Comparison of ENCODE assay signal across 16 mouse cellular contexts in genomic region chr14:46968046-46968445, GRCm38 (mm10).
DNase-seq lines count a peak whose midpoint lies in the region; ATAC-seq and TF ChIP-seq lines count a peak whose summit lies in the region.
"Had no signal": no experiment of that assay in that cellular context is flagged by ENCODE, and none has a peak within 500 bp of the region (broad histone marks: within the 10 kb centered on the region; RNA-seq: fewer than 3 reads in every experiment).

No protein-coding gene starts in this region.

- peaks cover 44% of the 10 kb centered on the region for H3K4me1 ChIP-seq in embryonic facial prominence, embryonic 13.5 days
- H3K4me1 ChIP-seq: forebrain, embryonic 15.5 days had no signal

- no peak overlapping the region for H3K9ac ChIP-seq in embryonic facial prominence, embryonic 13.5 days
- H3K9ac ChIP-seq: forebrain, embryonic 15.5 days; hindbrain, embryonic 13.5 days; limb, embryonic 15.5 days; lung, embryonic 15.5 days; midbrain, embryonic 13.5 days had no signal

- 63% methylated on average over 11 of the region's 11 CpGs for WGBS in embryonic facial prominence, embryonic 13.5 days

- no peak overlapping the region for H3K4me2 ChIP-seq in embryonic facial prominence, embryonic 13.5 days
- H3K4me2 ChIP-seq: forebrain, embryonic 15.5 days; hindbrain, embryonic 13.5 days; limb, embryonic 15.5 days; lung, embryonic 15.5 days; midbrain, embryonic 13.5 days had no signal

- no peaks in the 10 kb centered on the region for H3K36me3 ChIP-seq in embryonic facial prominence, embryonic 13.5 days
- H3K36me3 ChIP-seq: forebrain, embryonic 15.5 days; hindbrain, embryonic 13.5 days; limb, embryonic 15.5 days; lung, embryonic 15.5 days; midbrain, embryonic 13.5 days had no signal

- no peak overlapping the region for H3K4me3 ChIP-seq in gastrocnemius, adult 2 months
- H3K4me3 ChIP-seq in embryonic facial prominence, embryonic 13.5 days, result no peak overlapping the region
- H3K4me3 ChIP-seq: forebrain, embryonic 15.5 days; hindbrain, embryonic 13.5 days; limb, embryonic 15.5 days; lung, embryonic 15.5 days; midbrain, embryonic 13.5 days had no signal

- no peak for TF ChIP-seq CTCF in gastrocnemius, adult 2 months (IDR thresholded peaks at IDR 0.05)

- intact Hi-C loops in gastrocnemius, adult 2 months (cut with DNase I), result loop anchor here (5.0 kb wide), 1 partner anchor 34 kb away; no protein-coding TSS in a partner anchor

- no peaks in the 10 kb centered on the region for H3K27me3 ChIP-seq in embryonic facial prominence, embryonic 13.5 days
- H3K27me3 ChIP-seq: forebrain, embryonic 15.5 days; hindbrain, embryonic 13.5 days; limb, embryonic 15.5 days; lung, embryonic 15.5 days; midbrain, embryonic 13.5 days had no signal

- H3K27ac ChIP-seq in gastrocnemius, adult 2 months, result peak overlapping the region; percentile 88
- 0 out of 2 replicates have a peak overlapping the region, but pooled peaks have one; percentile 5 for H3K27ac ChIP-seq in embryonic facial prominence, embryonic 13.5 days
- H3K27ac ChIP-seq: forebrain, embryonic 15.5 days; hindbrain, embryonic 13.5 days; limb, embryonic 15.5 days; lung, embryonic 15.5 days; midbrain, embryonic 13.5 days had no signal

- no peak for DNase-seq in gastrocnemius, adult 2 months
- DNase-seq in gastrocnemius, postnatal 4 days (ENCODE audit: low spot score in 2 of 2), result no peak
- DNase-seq in kidney, postnatal 14 days, result peak; percentile 50
- no peak for DNase-seq in kidney, postnatal 25 days
- DNase-seq in lung, postnatal 4 days, result peak; percentile 27 to 60
- no peak for DNase-seq in urinary bladder, adult 2 months (ENCODE audit: low spot score)
- DNase-seq in right cerebral cortex, postnatal 14 days, result no peak
- DNase-seq: adrenal gland, adult 2 months; cerebellum, adult 11-12 months had no signal

- no peak for ATAC-seq in embryonic facial prominence, embryonic 13.5 days (ENCODE audit: insufficient number of reproducible peaks, insufficient read depth, low FRiP score, low TSS enrichment, low read depth)
- ATAC-seq: forebrain, embryonic 15.5 days; intestine, embryonic 16.5 days; midbrain, embryonic 13.5 days had no signal

- no peaks in the 10 kb centered on the region for H3K9me3 ChIP-seq in embryonic facial prominence, embryonic 13.5 days
- H3K9me3 ChIP-seq: forebrain, embryonic 15.5 days; hindbrain, embryonic 13.5 days; limb, embryonic 15.5 days; lung, embryonic 15.5 days; midbrain, embryonic 13.5 days had no signal

Comparison
In these comparisons a context has a peak if more than half of its experiments do, and no peak if none do; other contexts are left out.
1. DNase-seq: peak in kidney, postnatal 14 days (single experiment) and lung, postnatal 4 days (2 of 2); none in gastrocnemius, adult 2 months (single experiment), gastrocnemius, postnatal 4 days (0 of 2), kidney, postnatal 25 days (0 of 2), urinary bladder, adult 2 months (single experiment) and right cerebral cortex, postnatal 14 days (single experiment).